Mouse (Mus musculus) spleen, adult 2 months (tissue): ENCODE data around the gene Phlpp1. TPM values are rescaled to one million over a fixed set of nuclear protein-coding genes. Genes with fewer than 3 reads are reported as not detected.

ENCODE experiments used
- DNase-seq, 2 experiments: peaks; one replicate each; pipeline versions ENCODE4 v3.0.0 to v3.0.0-alpha.2; 2012 to 2021; ENCODE audit warnings: low spot score in 2 of 2, low read depth in 1 of 2
- H3K27ac ChIP-seq: fragments of 200-500 bp; 2 replicates; pipeline ENCODE4 v1.5.1; 2012; ENCODE audit warnings: low read length, inconsistent platforms; ENCODE audit not compliant: insufficient read depth
- H3K27me3 ChIP-seq: fragments of 200-500 bp; 2 replicates; pipeline ENCODE4 v1.6.1; 2012; ENCODE audit warnings: mild to moderate bottlenecking, moderate library complexity, low read length, inconsistent platforms; ENCODE audit not compliant: control insufficient read depth, insufficient read depth
- H3K36me3 ChIP-seq: fragments of 200-500 bp; 2 replicates; pipeline ENCODE4 v1.6.1; 2012; ENCODE audit warnings: mild to moderate bottlenecking, low read length, inconsistent platforms; ENCODE audit not compliant: control insufficient read depth, insufficient read depth
- H3K4me1 ChIP-seq: fragments of 200-500 bp; 2 replicates; pipeline ENCODE4 v1.6.1; 2011; ENCODE audit warnings: inconsistent platforms; ENCODE audit not compliant: control insufficient read depth, insufficient read depth, insufficient read length
- H3K4me3 ChIP-seq: fragments of 200-500 bp; 2 replicates; pipeline ENCODE4 v1.5.1; 2011; ENCODE audit warnings: mild to moderate bottlenecking, inconsistent platforms; ENCODE audit not compliant: insufficient read depth, insufficient read length; ENCODE audit errors: extremely low read depth
- CTCF ChIP-seq: fragments of 200-500 bp; IDR thresholded peaks from 2 replicates; pipeline ENCODE4 v1.5.1; 2011; ENCODE audit warnings: mild to moderate bottlenecking, inconsistent platforms; ENCODE audit not compliant: insufficient read depth, insufficient read length, insufficient replicate concordance; ENCODE audit errors: extremely low read depth
- POLR2A ChIP-seq: fragments of 200-500 bp; IDR thresholded peaks from 2 replicates; pipeline ENCODE4 v1.6.1; 2011; ENCODE audit warnings: low read depth, low read length, inconsistent platforms
- WGBS: fragments of 180-500 bp; shearing (Covaris S2); methylation state at CpG from one replicate; pipeline ENCODE4 v1.1.7; 2018; 5-methylcytosine and 5-hydroxymethylcytosine counted together
- polyA plus RNA-seq: library from polyadenylated mRNA; depleted of rRNA; stranded (reverse); fragments of >200 nt; gene quantifications from 2 replicates; pipeline ENCODE4 v1.2.3, GENCODE M21; 2012

Gene Phlpp1
- polyA plus RNA-seq, 1 experiment = 6.0 TPM

DNA sequence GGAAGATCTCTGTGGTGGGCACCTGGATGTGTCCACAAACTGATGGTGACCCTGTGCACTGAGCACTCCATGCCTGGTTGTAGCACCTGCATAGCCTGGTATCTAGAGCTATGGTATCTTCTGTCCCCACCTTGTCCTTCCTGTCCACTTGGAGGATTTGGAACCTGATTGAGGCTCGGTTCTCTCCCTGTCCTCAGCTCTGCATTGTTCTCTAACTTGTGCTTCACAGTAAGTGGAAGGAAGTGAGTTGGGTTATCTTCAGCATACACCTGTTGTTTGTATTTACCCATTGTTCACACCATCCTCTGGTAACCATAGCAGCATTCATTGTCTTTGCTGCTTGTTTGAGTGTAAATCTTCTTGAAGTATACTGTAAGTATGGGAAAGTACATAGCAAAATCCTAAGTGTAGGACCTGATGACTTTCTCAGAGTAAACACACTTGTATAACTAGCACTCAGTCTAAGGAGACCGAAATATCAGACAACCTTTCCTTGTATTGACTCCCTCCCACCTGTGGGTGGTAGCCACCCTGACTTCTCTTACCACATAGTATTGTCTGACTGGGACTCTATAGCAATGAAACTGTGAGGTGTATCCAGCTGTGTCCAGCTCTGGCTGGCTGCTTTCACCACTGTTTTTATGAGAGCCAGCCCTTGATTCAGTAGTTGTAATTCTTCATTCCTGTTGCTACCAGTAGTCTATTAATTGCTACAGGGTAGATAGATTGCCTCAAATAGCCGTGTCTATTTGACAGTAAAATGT, 191.5 kb downstream of the Phlpp1 start:
- Histone ChIP-seq H3K27ac (no peak overlapping the region), H3K4me1 (no peaks in the 10 kb centered on the region), H3K36me3 (no peaks in the 10 kb centered on the region), H3K27me3 (no peaks in the 10 kb centered on the region), H3K4me3 (no peak overlapping the region)
- no peak for TF ChIP-seq POLR2A
- no peak for TF ChIP-seq CTCF
- DNase-seq = no peak
- 81% methylated on average over 3 of the region's 3 CpGs for WGBS

DNA sequence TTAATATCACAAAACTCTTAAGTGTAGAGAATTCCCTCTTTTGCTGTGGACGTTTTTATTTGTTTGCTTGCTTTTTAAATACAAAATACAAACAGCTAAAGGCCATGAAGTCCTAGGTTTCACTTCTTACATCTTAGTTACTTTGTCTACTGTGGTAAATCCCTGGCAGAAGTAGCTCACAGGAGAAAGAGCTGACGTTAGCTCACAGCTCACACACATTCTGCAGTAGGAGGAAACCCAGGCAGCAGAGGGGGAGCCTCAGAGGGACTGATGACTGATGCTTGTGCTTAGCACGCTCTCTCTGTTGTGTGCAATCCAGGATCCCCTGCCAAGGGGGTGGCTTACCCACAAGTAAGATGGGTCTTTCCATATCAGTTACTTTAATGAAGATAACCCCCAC, 197.8 kb downstream of the Phlpp1 start:
- TF ChIP-seq POLR2A = no peak
- no peak for TF ChIP-seq CTCF
- no peak overlapping the region for H3K4me3 ChIP-seq
- 84% methylated on average over 3 of the region's 3 CpGs for WGBS
- no peaks in the 10 kb centered on the region for H3K27me3 ChIP-seq
- no peaks in the 10 kb centered on the region for H3K4me1 ChIP-seq
- DNase-seq = no peak
- H3K36me3 ChIP-seq = peaks cover 2% of the 10 kb centered on the region; the same call in 1 of the 2 replicates
- H3K27ac ChIP-seq = no peak overlapping the region

DNA sequence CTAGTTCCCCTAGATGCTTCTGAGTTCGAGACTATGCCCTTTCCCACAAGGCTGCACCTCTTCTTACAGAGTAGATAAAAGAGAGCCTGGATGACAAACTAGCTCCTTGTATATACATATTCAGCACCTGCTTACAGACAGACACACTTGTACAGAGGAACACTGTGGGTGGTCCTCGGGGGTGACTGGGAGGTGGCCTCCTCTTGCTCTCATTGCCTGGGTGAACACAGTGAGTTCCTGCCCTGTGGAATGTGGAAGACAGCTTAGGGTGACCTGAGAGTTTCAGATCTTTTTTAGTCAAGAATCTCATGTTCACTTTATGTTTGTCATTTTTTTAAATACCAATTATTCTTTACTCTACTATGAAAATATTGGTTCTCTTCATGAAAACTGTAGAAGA, 200.9 kb downstream of the Phlpp1 start:
- TF ChIP-seq CTCF (no peak), POLR2A (no peak)
- Histone ChIP-seq H3K4me3 (no peak overlapping the region), H3K36me3 (peaks cover 3% of the 10 kb centered on the region; the same call in 1 of the 2 replicates), H3K27me3 (no peaks in the 10 kb centered on the region), H3K4me1 (no peaks in the 10 kb centered on the region), H3K27ac (no peak overlapping the region)
- WGBS = 87% methylated on average over 2 of the region's 2 CpGs
- no peak for DNase-seq

DNA sequence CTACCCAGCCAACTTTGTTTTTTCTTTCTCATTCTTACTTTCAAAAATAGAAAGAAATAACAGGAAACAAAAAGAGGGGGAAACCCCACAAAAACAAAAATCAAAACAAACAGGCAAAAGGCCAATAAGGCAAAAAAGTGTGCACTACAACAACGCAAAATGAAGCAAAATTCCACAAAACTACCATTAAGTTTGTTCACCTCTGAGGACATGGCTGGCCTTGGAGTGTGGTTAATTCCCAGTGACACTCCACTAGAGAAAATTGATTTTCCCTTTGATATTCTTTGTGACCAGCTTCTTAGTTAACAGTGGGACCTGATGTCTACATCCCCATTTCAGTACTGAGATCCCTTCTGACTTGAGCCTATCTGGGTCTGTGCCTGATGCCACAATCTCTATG, 202.1 kb downstream of the Phlpp1 start:
- no peak for DNase-seq
- H3K27ac ChIP-seq = no peak overlapping the region
- peaks cover 3% of the 10 kb centered on the region; the same call in 1 of the 2 replicates for H3K36me3 ChIP-seq
- no peak overlapping the region for H3K4me3 ChIP-seq
- TF ChIP-seq POLR2A (no peak), CTCF (no peak)
- 85% methylated on average over 1 of the region's 1 CpGs for WGBS
- no peaks in the 10 kb centered on the region for H3K27me3 ChIP-seq
- no peaks in the 10 kb centered on the region for H3K4me1 ChIP-seq

DNA sequence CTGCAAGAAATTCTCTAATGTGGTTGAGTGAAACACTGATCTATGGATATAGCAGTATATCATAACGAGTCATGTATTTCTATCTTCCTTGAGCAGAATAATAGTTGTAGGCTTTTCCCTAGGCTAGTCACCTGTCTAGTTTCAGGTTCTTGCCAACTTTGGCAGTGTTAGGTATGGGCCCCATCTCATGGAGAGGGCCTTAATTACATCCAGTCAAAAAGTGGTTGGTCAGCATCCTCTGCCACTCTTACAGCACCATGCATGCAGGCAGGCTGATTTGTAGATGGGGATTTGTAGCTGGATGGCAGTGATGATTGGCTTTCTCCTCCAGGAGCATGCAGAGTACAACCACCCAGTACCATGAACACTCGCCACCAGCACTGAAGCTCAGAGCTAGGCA, 202.7 kb downstream of the Phlpp1 start:
- Histone ChIP-seq H3K27me3 (no peaks in the 10 kb centered on the region), H3K36me3 (peaks cover 4% of the 10 kb centered on the region; the same call in 1 of the 2 replicates), H3K27ac (no peak overlapping the region), H3K4me1 (no peaks in the 10 kb centered on the region), H3K4me3 (no peak overlapping the region)
- no peak for TF ChIP-seq CTCF
- no peak for TF ChIP-seq POLR2A
- WGBS = 90% methylated on average over 2 of the region's 2 CpGs
- no peak for DNase-seq

DNA sequence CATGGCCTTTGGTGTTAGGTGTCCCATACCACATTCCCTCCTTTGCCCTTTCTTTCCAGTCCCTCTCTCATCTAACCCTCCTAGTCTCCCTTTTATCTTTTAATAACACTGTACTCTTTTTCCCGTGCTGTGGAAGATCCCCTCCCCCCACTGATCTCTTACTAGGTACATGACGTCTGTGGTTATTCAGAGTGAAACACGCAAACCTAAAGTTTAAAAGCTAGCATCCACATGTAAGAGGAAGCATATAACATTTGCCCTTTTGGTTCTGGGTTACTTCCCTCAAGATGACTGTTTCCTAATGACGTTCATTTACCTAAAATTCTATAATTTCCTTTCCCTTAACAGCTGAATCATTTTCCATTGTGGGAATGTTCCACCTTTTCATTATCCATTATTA, 203.4 kb downstream of the Phlpp1 start:
- no peak for DNase-seq
- H3K36me3 ChIP-seq = peaks cover 4% of the 10 kb centered on the region; the same call in 1 of the 2 replicates
- H3K4me3 ChIP-seq = no peak overlapping the region
- no peaks in the 10 kb centered on the region for H3K4me1 ChIP-seq
- no peaks in the 10 kb centered on the region for H3K27me3 ChIP-seq
- H3K27ac ChIP-seq = no peak overlapping the region
- TF ChIP-seq POLR2A (no peak), CTCF (no peak)
- 69% methylated on average over 4 of the region's 4 CpGs for WGBS

DNA sequence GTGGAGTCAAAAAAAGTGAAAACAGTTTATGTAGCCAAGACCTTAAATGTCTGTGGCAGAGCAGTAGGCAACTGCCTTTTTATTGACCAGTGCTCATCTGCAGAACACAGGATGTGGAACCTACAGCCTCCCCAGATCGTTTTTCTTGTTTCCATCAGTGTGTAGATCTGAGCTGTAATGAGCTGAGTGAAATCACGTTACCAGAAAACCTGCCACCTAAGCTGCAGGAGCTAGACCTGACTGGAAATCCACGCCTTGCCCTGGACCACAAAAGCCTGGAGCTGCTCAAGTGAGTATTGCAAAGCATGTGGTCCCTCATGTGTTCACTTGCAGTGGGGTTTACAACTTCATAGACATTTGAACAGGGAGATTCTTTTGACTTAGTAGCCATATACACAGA, 204.5 kb downstream of the Phlpp1 start:
- TF ChIP-seq CTCF = no peak
- TF ChIP-seq POLR2A = no peak
- 71% methylated on average over 3 of the region's 3 CpGs for WGBS
- H3K4me1 ChIP-seq = no peaks in the 10 kb centered on the region
- peaks cover 3% of the 10 kb centered on the region; the same call in 1 of the 2 replicates for H3K36me3 ChIP-seq
- H3K4me3 ChIP-seq = no peak overlapping the region
- no peak overlapping the region for H3K27ac ChIP-seq
- no peaks in the 10 kb centered on the region for H3K27me3 ChIP-seq
- no peak for DNase-seq

DNA sequence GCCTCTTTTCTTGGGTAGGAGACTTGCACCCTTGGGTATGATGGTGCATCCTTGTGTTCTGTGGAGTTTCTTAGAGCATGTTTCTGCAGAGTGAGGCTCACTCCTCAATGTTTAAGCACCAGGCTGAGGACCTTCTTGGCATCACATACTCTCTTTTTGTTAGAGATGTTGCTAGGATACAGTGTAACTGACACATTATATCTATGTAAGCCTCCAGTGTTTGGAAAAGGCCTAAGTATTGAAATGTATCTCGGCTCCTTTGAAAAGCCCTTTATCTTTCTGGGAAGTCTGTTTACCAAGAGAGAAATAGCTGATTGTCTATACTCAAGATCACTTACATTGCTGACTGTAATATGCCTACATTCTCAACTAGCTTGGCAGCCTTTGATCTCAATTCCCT, 208.9 kb downstream of the Phlpp1 start:
- Histone ChIP-seq H3K4me3 (no peak overlapping the region), H3K27me3 (no peaks in the 10 kb centered on the region), H3K27ac (no peak overlapping the region), H3K4me1 (no peaks in the 10 kb centered on the region), H3K36me3 (peaks cover 3% of the 10 kb centered on the region; the same call in 1 of the 2 replicates)
- 92% methylated on average over 1 of the region's 1 CpGs for WGBS
- no peak for DNase-seq
- TF ChIP-seq CTCF (no peak), POLR2A (no peak)
